Mouse (Mus musculus): ENCODE measurements around the gene Rps12. TPM values are rescaled to one million over a fixed set of nuclear protein-coding genes. Genes with fewer than 3 reads are reported as not detected.
"Not testable (repeated sequence)": the region's sequence is repeated elsewhere in the genome, so short reads cannot be mapped to it uniquely, and the experiment has no call there.

The Rps12 gene
- total and polyA plus RNA-seq, 2 experiments: 533 to 861 TPM

DNA sequence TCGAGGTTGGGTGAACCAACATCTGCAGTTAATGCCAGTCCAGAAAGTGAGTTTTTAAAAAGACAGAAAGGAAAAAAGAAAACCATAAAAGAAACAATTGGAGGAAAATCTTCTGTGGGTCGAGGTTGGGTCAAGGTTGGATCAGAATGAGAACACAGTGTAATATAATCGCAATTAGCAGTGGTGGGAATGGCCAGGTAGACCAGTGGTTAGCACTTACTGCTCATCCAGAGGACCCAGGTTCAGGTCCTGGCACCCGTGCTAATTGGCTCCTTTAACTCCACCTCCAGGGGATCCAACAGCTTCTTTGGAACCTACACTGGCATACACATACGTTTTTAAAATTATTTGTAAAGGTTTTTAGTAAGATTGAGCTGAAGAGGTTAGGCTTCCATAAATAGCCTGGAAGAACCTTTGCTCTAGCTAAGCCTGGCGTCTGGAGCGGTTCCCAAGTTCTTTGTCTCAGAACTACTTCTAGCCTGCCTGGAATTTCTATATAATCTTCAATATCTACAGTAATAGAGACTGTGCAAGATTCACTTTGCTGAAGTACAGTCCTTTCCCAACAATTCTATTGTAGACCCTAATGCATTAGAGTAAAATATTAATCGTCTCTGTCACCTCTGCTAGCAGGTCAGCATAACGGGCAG is 8.9 kb upstream of the Rps12 start:
- no peak for DNase-seq (ENCODE audit: extremely low read depth, low read depth, low spot score)
- H3K79me2 ChIP-seq (ENCODE audit: control insufficient read depth, insufficient read depth, low read length): no peaks in the 10 kb centered on the region
- H3K27ac ChIP-seq (replicated peaks; ENCODE audit: insufficient read depth, low read depth, low read length): no peak overlapping the region
- 63% methylated on average over 9 of the region's 9 CpGs for whole genome bisulfite sequencing
- no peak overlapping the region for H3K4me3 ChIP-seq (ENCODE audit: insufficient read depth, low read depth, low read length)
- no peaks in the 10 kb centered on the region for H3K36me3 ChIP-seq (ENCODE audit: control insufficient read depth, insufficient read depth, low read length)
- H3K4me1 ChIP-seq (ENCODE audit: control insufficient read depth, insufficient read depth, low read length): peaks cover 9% of the 10 kb centered on the region
- H3K9ac ChIP-seq (ENCODE audit: low read depth, low read length): no peak overlapping the region
- no peak for TF ChIP-seq POLR2A (IDR thresholded peaks at IDR 0.05; ENCODE audit: extremely low read depth, insufficient read depth, low read length)
- TF ChIP-seq CTCF (IDR thresholded peaks at IDR 0.05; ENCODE audit: low read depth, low read length): no peak
- no peaks in the 10 kb centered on the region for H3K27me3 ChIP-seq (ENCODE audit: control insufficient read depth, insufficient read depth, low read length)

DNA sequence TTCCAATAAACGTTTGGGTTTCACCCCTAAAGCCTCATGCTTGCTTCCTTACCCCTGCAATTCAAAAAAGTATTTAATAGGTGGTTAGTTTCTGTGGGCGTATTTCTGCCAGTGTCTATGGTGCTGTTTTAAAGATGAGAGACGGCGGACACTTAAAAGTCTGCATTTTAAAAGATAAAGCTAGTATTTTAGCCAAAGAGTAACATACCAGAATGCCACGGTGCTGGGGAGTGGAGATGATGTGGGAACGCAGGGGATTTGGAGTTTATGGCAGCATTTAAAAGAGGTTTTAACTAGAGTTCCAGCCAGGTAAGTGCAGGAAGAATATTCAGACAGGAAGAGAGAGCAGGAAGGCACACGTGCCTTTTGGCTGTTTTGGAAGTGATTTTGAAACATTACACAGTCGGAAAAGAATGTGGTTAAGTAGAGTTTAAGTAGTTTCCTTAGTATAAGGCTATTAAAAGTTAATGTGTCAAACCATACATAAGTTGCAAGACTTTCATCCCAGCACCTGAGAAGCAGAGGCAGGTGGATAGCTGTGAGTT is 1.1 kb upstream of the Rps12 start:
- Histone ChIP-seq H3K79me2 (ENCODE audit: control insufficient read depth, insufficient read depth, low read length) (peaks cover 4% of the 10 kb centered on the region; the same call in 1 of the 2 replicates), H3K27ac (replicated peaks; ENCODE audit: insufficient read depth, low read depth, low read length) (peak overlapping the region; percentile 45), H3K9ac (ENCODE audit: low read depth, low read length) (peak overlapping the region; percentile 83), H3K36me3 (ENCODE audit: control insufficient read depth, insufficient read depth, low read length) (peaks cover 25% of the 10 kb centered on the region), H3K4me1 (ENCODE audit: control insufficient read depth, insufficient read depth, low read length) (peaks cover 9% of the 10 kb centered on the region; the same call in 1 of the 2 replicates), H3K4me3 (ENCODE audit: insufficient read depth, low read depth, low read length) (peak overlapping the region; percentile 59), H3K27me3 (ENCODE audit: control insufficient read depth, insufficient read depth, low read length) (no peaks in the 10 kb centered on the region)
- peak; percentile 55 for DNase-seq (ENCODE audit: extremely low read depth, low read depth, low spot score)
- TF ChIP-seq CTCF (IDR thresholded peaks at IDR 0.05; ENCODE audit: low read depth, low read length) (no peak), POLR2A (IDR thresholded peaks at IDR 0.05; ENCODE audit: extremely low read depth, insufficient read depth, low read length) (no peak)
- 4% methylated on average over 8 of the region's 8 CpGs for WGBS

DNA sequence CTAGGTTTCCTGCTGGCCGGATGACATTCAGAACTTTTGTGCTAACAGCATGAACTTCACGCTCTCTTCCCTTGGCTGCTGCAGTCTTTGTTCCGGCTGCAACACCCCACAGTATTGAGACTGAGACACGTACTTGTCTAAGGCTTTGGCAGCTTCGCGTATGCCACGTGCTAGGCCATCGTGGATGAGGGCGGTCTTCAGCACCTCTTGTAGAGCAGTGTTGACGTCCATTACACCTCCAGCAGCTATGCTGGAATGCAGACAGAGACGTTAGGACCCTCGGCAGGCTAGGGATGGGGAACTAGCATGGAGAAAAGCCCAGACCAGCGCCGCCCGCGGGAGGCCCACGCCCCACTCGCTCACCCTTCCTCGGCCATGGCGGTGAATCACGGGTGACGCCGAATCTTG is 440 bp downstream of the Rps12 start:
- Histone ChIP-seq H3K27ac (replicated peaks; ENCODE audit: insufficient read depth, low read depth, low read length) (peak overlapping the region; percentile 57), H3K36me3 (ENCODE audit: control insufficient read depth, insufficient read depth, low read length) (peaks cover 29% of the 10 kb centered on the region), H3K4me3 (ENCODE audit: insufficient read depth, low read depth, low read length) (peak overlapping the region; percentile 84), H3K9ac (ENCODE audit: low read depth, low read length) (peak overlapping the region; percentile 87)
- H3K27me3 ChIP-seq (ENCODE audit: control insufficient read depth, insufficient read depth, low read length); H3K79me2 ChIP-seq (ENCODE audit: control insufficient read depth, insufficient read depth, low read length); H3K4me1 ChIP-seq (ENCODE audit: control insufficient read depth, insufficient read depth, low read length); DNase-seq (ENCODE audit: extremely low read depth, low read depth, low spot score): not testable (repeated sequence)
- under 1% methylated on average over 23 of the region's 23 CpGs for WGBS

DNA sequence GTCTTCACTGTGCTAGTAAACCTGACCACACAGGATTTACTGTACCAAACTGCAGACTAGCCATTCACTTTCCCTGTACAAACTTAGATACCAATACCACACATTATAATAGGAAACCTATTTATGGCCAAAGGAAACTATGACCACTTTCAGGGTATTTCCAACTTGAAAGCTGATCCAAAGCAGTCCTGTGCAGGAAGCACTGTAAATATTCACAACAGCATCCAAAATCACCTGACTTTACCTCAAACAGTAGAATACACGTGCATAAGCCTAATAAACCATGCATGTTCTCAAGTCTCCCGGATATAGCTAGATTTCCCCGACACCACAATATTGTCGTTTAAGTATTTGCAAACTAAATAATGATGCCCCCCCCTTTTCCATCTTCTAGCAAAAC is 1.0 kb downstream of the Rps12 start:
- Histone ChIP-seq H3K4me1 (ENCODE audit: control insufficient read depth, insufficient read depth, low read length) (peaks cover 9% of the 10 kb centered on the region; the same call in 1 of the 2 replicates), H3K4me3 (ENCODE audit: insufficient read depth, low read depth, low read length) (peak overlapping the region; percentile 84), H3K79me2 (ENCODE audit: control insufficient read depth, insufficient read depth, low read length) (peaks cover 4% of the 10 kb centered on the region; the same call in 1 of the 2 replicates), H3K36me3 (ENCODE audit: control insufficient read depth, insufficient read depth, low read length) (peaks cover 29% of the 10 kb centered on the region), H3K27ac (replicated peaks; ENCODE audit: insufficient read depth, low read depth, low read length) (no peak overlapping the region), H3K9ac (ENCODE audit: low read depth, low read length) (peak overlapping the region; percentile 87), H3K27me3 (ENCODE audit: control insufficient read depth, insufficient read depth, low read length) (no peaks in the 10 kb centered on the region)
- TF ChIP-seq POLR2A (IDR thresholded peaks at IDR 0.05; ENCODE audit: extremely low read depth, insufficient read depth, low read length) (no peak), CTCF (IDR thresholded peaks at IDR 0.05; ENCODE audit: low read depth, low read length) (no peak)
- DNase-seq (ENCODE audit: extremely low read depth, low read depth, low spot score): no peak
- WGBS: 6% methylated on average over 4 of the region's 4 CpGs

DNA sequence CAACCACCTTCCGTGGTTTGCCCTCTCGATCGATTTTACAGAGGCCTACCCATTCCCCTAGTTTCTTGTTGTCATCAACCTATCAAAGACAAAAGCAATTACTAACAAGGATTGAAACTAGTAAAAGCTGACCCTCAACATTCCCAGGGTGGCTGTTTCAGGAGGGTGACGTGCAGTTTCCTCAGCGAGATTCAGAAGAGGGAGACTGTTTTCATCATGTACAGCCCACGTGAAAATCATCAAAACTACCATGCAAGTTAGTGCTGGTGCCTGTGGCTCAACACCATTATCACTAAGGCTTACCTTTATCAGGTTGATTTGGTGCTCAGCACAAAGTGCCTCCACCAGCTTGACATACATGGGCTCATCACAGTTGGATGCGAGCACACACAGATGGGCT is 1.5 kb downstream of the Rps12 start:
- not testable (repeated sequence) for H3K27ac ChIP-seq (replicated peaks; ENCODE audit: insufficient read depth, low read depth, low read length); H3K9ac ChIP-seq (ENCODE audit: low read depth, low read length); H3K27me3 ChIP-seq (ENCODE audit: control insufficient read depth, insufficient read depth, low read length); H3K79me2 ChIP-seq (ENCODE audit: control insufficient read depth, insufficient read depth, low read length); H3K4me3 ChIP-seq (ENCODE audit: insufficient read depth, low read depth, low read length); DNase-seq (ENCODE audit: extremely low read depth, low read depth, low spot score); H3K4me1 ChIP-seq (ENCODE audit: control insufficient read depth, insufficient read depth, low read length)
- WGBS: 36% methylated on average over 7 of the region's 7 CpGs
- H3K36me3 ChIP-seq (ENCODE audit: control insufficient read depth, insufficient read depth, low read length): peaks cover 29% of the 10 kb centered on the region

DNA sequence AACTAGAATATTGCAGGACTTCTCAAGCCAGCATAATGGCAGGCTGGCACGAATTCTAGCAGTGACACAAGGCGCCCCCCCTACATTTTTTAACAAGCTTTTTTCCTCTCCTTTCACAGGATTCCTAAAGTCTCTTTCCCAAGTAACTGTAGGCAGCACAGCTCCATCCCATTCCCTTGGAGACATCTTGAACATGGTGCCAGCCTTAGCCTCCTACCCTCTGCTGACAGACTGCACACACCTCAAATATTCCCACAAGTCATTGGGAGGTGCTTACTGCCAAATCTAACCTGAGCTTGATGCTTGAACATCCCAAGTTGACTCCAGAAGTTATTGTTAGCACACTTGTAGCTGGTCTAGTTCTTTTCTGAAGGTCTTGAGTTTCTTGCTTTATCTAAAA is 3.0 kb downstream of the Rps12 start:
- Histone ChIP-seq H3K36me3 (ENCODE audit: control insufficient read depth, insufficient read depth, low read length) (peaks cover 29% of the 10 kb centered on the region), H3K4me3 (ENCODE audit: insufficient read depth, low read depth, low read length) (no peak overlapping the region), H3K27me3 (ENCODE audit: control insufficient read depth, insufficient read depth, low read length) (no peaks in the 10 kb centered on the region), H3K79me2 (ENCODE audit: control insufficient read depth, insufficient read depth, low read length) (peaks cover 4% of the 10 kb centered on the region; the same call in 1 of the 2 replicates), H3K9ac (ENCODE audit: low read depth, low read length) (no peak overlapping the region), H3K4me1 (ENCODE audit: control insufficient read depth, insufficient read depth, low read length) (peaks cover 9% of the 10 kb centered on the region; the same call in 1 of the 2 replicates), H3K27ac (replicated peaks; ENCODE audit: insufficient read depth, low read depth, low read length) (no peak overlapping the region)
- 79% methylated on average over 2 of the region's 2 CpGs for WGBS
- TF ChIP-seq CTCF (IDR thresholded peaks at IDR 0.05; ENCODE audit: low read depth, low read length): no peak
- no peak for TF ChIP-seq POLR2A (IDR thresholded peaks at IDR 0.05; ENCODE audit: extremely low read depth, insufficient read depth, low read length)
- DNase-seq (ENCODE audit: extremely low read depth, low read depth, low spot score): no peak
